Mouse (Mus musculus): ENCODE results near the gene Fbxo9.
"Not testable (repeated sequence)": the region's sequence is repeated elsewhere in the genome, so short reads cannot be mapped to it uniquely, and the experiment has no call there.

Gene Fbxo9

GRCm38 (mm10) chr9:78073291-78073690 is 35.6 kb downstream of the Fbxo9 start:
- DNase-seq (ENCODE audit: extremely low spot score, low read depth, low spot score), result not testable (repeated sequence)

- no peak for DNase-seq (ENCODE audit: extremely low spot score, low read depth, low spot score)
Measured at GRCm38 (mm10) chr9:78071626-78072025, 37.2 kb downstream of the Fbxo9 start.

GRCm38 (mm10) chr9:78070496-78070895 is 38.4 kb downstream of the Fbxo9 start:
- no peak for DNase-seq (ENCODE audit: extremely low spot score, low read depth, low spot score)

GRCm38 (mm10) chr9:78064121-78064520 is 44.7 kb downstream of the Fbxo9 start:
- no peak for DNase-seq (ENCODE audit: extremely low spot score, low read depth, low spot score)

- DNase-seq (ENCODE audit: extremely low spot score, low read depth, low spot score), result no peak
Measured at GRCm38 (mm10) chr9:78062392-78062791, 46.5 kb downstream of the Fbxo9 start.

GRCm38 (mm10) chr9:78059525-78060120 is 49.2 kb downstream of the Fbxo9 start:
- DNase-seq (ENCODE audit: extremely low spot score, low read depth, low spot score), result no peak

GRCm38 (mm10) chr9:78054298-78054697 is 54.6 kb downstream of the Fbxo9 start:
- no peak for DNase-seq (ENCODE audit: extremely low spot score, low read depth, low spot score)

- no peak for DNase-seq (ENCODE audit: extremely low spot score, low read depth, low spot score)
Measured at GRCm38 (mm10) chr9:78053821-78054220, 55.0 kb downstream of the Fbxo9 start.

- DNase-seq (ENCODE audit: extremely low spot score, low read depth, low spot score), result no peak
Measured at GRCm38 (mm10) chr9:78051677-78052076, 57.2 kb downstream of the Fbxo9 start, which contains the start of gene Gcm1. TSS of gene Gcm1 (plus strand) at chr9:78051924.

GRCm38 (mm10) chr9:78050452-78050970 is 58.4 kb downstream of the Fbxo9 start:
- no peak for DNase-seq (ENCODE audit: extremely low spot score, low read depth, low spot score)

- DNase-seq (ENCODE audit: extremely low spot score, low read depth, low spot score), result no peak
Measured at GRCm38 (mm10) chr9:78046755-78047154, 62.1 kb downstream of the Fbxo9 start.

GRCm38 (mm10) chr9:78045171-78045570 is 63.7 kb downstream of the Fbxo9 start:
- DNase-seq (ENCODE audit: extremely low spot score, low read depth, low spot score), result no peak

- peak; percentile 76 for DNase-seq (ENCODE audit: extremely low spot score, low read depth, low spot score)
Measured at GRCm38 (mm10) chr9:78038755-78039489, 69.9 kb downstream of the Fbxo9 start.

GRCm38 (mm10) chr9:78035831-78036230 is 73.0 kb downstream of the Fbxo9 start:
- no peak for DNase-seq (ENCODE audit: extremely low spot score, low read depth, low spot score)

- DNase-seq (ENCODE audit: extremely low spot score, low read depth, low spot score), result no peak
Measured at GRCm38 (mm10) chr9:78035296-78035695, 73.6 kb downstream of the Fbxo9 start.

GRCm38 (mm10) chr9:78032930-78033329 is 75.9 kb downstream of the Fbxo9 start:
- no peak for DNase-seq (ENCODE audit: extremely low spot score, low read depth, low spot score)
